Mouse (Mus musculus): ENCODE data around the gene Pth. TPM values are rescaled to one million over a fixed set of nuclear protein-coding genes. Genes with fewer than 3 reads are reported as not detected.

Gene Pth
- 3.7 TPM in 1 of 2 replicates, not detected in the other for polyA plus RNA-seq (2015; fragmentation: Nextera tagmentation; extraction: Ambion mirVana)

- Histone ChIP-seq H3K36me3 (no peaks in the 10 kb centered on the region), H3K4me1 (no peaks in the 10 kb centered on the region), H3K9me3 (replicated peaks) (no peaks in the 10 kb centered on the region), H3K27me3 (replicated peaks) (no peaks in the 10 kb centered on the region), H3K9ac (replicated peaks) (no peak within 1 kb of the TSS), H3K4me2 (no peak within 1 kb of the TSS), H3K27ac (replicated peaks) (no peak within 1 kb of the TSS), H3K4me3 (replicated peaks) (no peak within 1 kb of the TSS)
- no peak for ATAC-seq (ENCODE audit: low FRiP score)
- 89% methylated on average over 2 of the region's 2 CpGs for WGBS
Measured at GRCm38 (mm10) chr7:113388470-113388869, at the start of gene Pth. Pth (minus strand) TSS chr7:113388570.

GRCm38 (mm10) chr7:113436312-113436711 lies 47.9 kb upstream of the Pth start:
- no peak overlapping the region for H3K4me2 ChIP-seq
- no peak overlapping the region for H3K9ac ChIP-seq (replicated peaks)
- H3K4me3 ChIP-seq (replicated peaks) = no peak overlapping the region
- H3K36me3 ChIP-seq = no peaks in the 10 kb centered on the region
- H3K9me3 ChIP-seq (replicated peaks) = no peaks in the 10 kb centered on the region
- H3K4me1 ChIP-seq = no peaks in the 10 kb centered on the region
- 88% methylated on average over 10 of the region's 10 CpGs for WGBS
- no peaks in the 10 kb centered on the region for H3K27me3 ChIP-seq (replicated peaks)
- no peak overlapping the region for H3K27ac ChIP-seq (replicated peaks)
- ATAC-seq (ENCODE audit: low FRiP score) = no peak

- Histone ChIP-seq H3K4me1 (no peaks in the 10 kb centered on the region), H3K4me2 (no peak overlapping the region)
Measured at GRCm38 (mm10) chr7:113434286-113434685, 45.9 kb upstream of the Pth start.

GRCm38 (mm10) chr7:113433451-113433850 lies 45.1 kb upstream of the Pth start:
- WGBS = 89% methylated on average over 3 of the region's 3 CpGs
- H3K9me3 ChIP-seq (replicated peaks) = no peaks in the 10 kb centered on the region

More at GRCm38 (mm10) chr7:113434286-113434685, 45.9 kb upstream of the Pth start:
- Histone ChIP-seq H3K9me3 (replicated peaks) (no peaks in the 10 kb centered on the region), H3K4me3 (replicated peaks) (no peak overlapping the region), H3K36me3 (no peaks in the 10 kb centered on the region), H3K9ac (replicated peaks) (no peak overlapping the region), H3K27me3 (replicated peaks) (no peaks in the 10 kb centered on the region), H3K27ac (replicated peaks) (no peak overlapping the region)
- 26% methylated on average over 4 of the region's 4 CpGs for WGBS
- ATAC-seq (ENCODE audit: low FRiP score) = no peak

GRCm38 (mm10) chr7:113432891-113433290 lies 44.5 kb upstream of the Pth start:
- Histone ChIP-seq H3K36me3 (no peaks in the 10 kb centered on the region), H3K4me2 (no peak overlapping the region), H3K9me3 (replicated peaks) (no peaks in the 10 kb centered on the region), H3K4me1 (no peaks in the 10 kb centered on the region), H3K27ac (replicated peaks) (no peak overlapping the region), H3K27me3 (replicated peaks) (no peaks in the 10 kb centered on the region), H3K4me3 (replicated peaks) (no peak overlapping the region), H3K9ac (replicated peaks) (no peak overlapping the region)
- ATAC-seq (ENCODE audit: low FRiP score) = no peak
- 88% methylated on average over 4 of the region's 4 CpGs for WGBS

More at GRCm38 (mm10) chr7:113433451-113433850, 45.1 kb upstream of the Pth start:
- H3K27ac ChIP-seq (replicated peaks) = no peak overlapping the region
- H3K9ac ChIP-seq (replicated peaks) = no peak overlapping the region
- H3K36me3 ChIP-seq = no peaks in the 10 kb centered on the region
- no peak overlapping the region for H3K4me3 ChIP-seq (replicated peaks)
- no peaks in the 10 kb centered on the region for H3K4me1 ChIP-seq
- no peak overlapping the region for H3K4me2 ChIP-seq
- ATAC-seq (ENCODE audit: low FRiP score) = no peak
- H3K27me3 ChIP-seq (replicated peaks) = no peaks in the 10 kb centered on the region

GRCm38 (mm10) chr7:113420771-113421170 lies 32.4 kb upstream of the Pth start:
- ATAC-seq (ENCODE audit: low FRiP score) = no peak
- no peak overlapping the region for H3K27ac ChIP-seq (replicated peaks)
- no peaks in the 10 kb centered on the region for H3K4me1 ChIP-seq
- no peak overlapping the region for H3K4me2 ChIP-seq
- 95% methylated on average over 1 of the region's 1 CpGs for WGBS
- no peaks in the 10 kb centered on the region for H3K27me3 ChIP-seq (replicated peaks)
- no peak overlapping the region for H3K4me3 ChIP-seq (replicated peaks)
- H3K9me3 ChIP-seq (replicated peaks) = no peaks in the 10 kb centered on the region
- no peaks in the 10 kb centered on the region for H3K36me3 ChIP-seq
- H3K9ac ChIP-seq (replicated peaks) = no peak overlapping the region

- 50% methylated on average over 4 of the region's 4 CpGs for WGBS
- H3K9me3 ChIP-seq (replicated peaks) = no peaks in the 10 kb centered on the region
- H3K36me3 ChIP-seq = no peaks in the 10 kb centered on the region
- H3K4me1 ChIP-seq = no peaks in the 10 kb centered on the region
- H3K4me3 ChIP-seq (replicated peaks) = no peak overlapping the region
- no peak overlapping the region for H3K27ac ChIP-seq (replicated peaks)
- H3K27me3 ChIP-seq (replicated peaks) = no peaks in the 10 kb centered on the region
- H3K4me2 ChIP-seq = no peak overlapping the region
- no peak overlapping the region for H3K9ac ChIP-seq (replicated peaks)
- no peak for ATAC-seq (ENCODE audit: low FRiP score)
Measured at GRCm38 (mm10) chr7:113419070-113419782, 30.9 kb upstream of the Pth start.

- no peak overlapping the region for H3K9ac ChIP-seq (replicated peaks)
- WGBS = 100% methylated on average over 1 of the region's 1 CpGs
Measured at GRCm38 (mm10) chr7:113416536-113416935, 28.2 kb upstream of the Pth start.

GRCm38 (mm10) chr7:113415256-113415655 lies 26.9 kb upstream of the Pth start:
- no peaks in the 10 kb centered on the region for H3K4me1 ChIP-seq
- no peak overlapping the region for H3K27ac ChIP-seq (replicated peaks)
- no peaks in the 10 kb centered on the region for H3K9me3 ChIP-seq (replicated peaks)
- H3K4me2 ChIP-seq = no peak overlapping the region
- ATAC-seq (ENCODE audit: low FRiP score) = no peak
- no peaks in the 10 kb centered on the region for H3K27me3 ChIP-seq (replicated peaks)
- H3K4me3 ChIP-seq (replicated peaks) = no peak overlapping the region
- no peak overlapping the region for H3K9ac ChIP-seq (replicated peaks)
- WGBS = 87% methylated on average over 3 of the region's 3 CpGs
- H3K36me3 ChIP-seq = no peaks in the 10 kb centered on the region

More at GRCm38 (mm10) chr7:113416536-113416935, 28.2 kb upstream of the Pth start:
- Histone ChIP-seq H3K27ac (replicated peaks) (no peak overlapping the region), H3K9me3 (replicated peaks) (no peaks in the 10 kb centered on the region), H3K4me2 (no peak overlapping the region), H3K4me3 (replicated peaks) (no peak overlapping the region), H3K27me3 (replicated peaks) (no peaks in the 10 kb centered on the region), H3K4me1 (no peaks in the 10 kb centered on the region), H3K36me3 (no peaks in the 10 kb centered on the region)
- ATAC-seq (ENCODE audit: low FRiP score) = no peak

- Histone ChIP-seq H3K4me2 (no peak overlapping the region), H3K4me3 (replicated peaks) (no peak overlapping the region), H3K9ac (replicated peaks) (no peak overlapping the region), H3K9me3 (replicated peaks) (no peaks in the 10 kb centered on the region), H3K4me1 (no peaks in the 10 kb centered on the region), H3K27me3 (replicated peaks) (no peaks in the 10 kb centered on the region), H3K27ac (replicated peaks) (no peak overlapping the region), H3K36me3 (no peaks in the 10 kb centered on the region)
- ATAC-seq (ENCODE audit: low FRiP score) = no peak
- WGBS = 62% methylated on average over 5 of the region's 5 CpGs
Measured at GRCm38 (mm10) chr7:113408712-113409111, 20.3 kb upstream of the Pth start.

- H3K9ac ChIP-seq (replicated peaks) = no peak overlapping the region
- H3K4me2 ChIP-seq = no peak overlapping the region
- no peaks in the 10 kb centered on the region for H3K4me1 ChIP-seq
- H3K36me3 ChIP-seq = no peaks in the 10 kb centered on the region
- H3K4me3 ChIP-seq (replicated peaks) = no peak overlapping the region
- no peak overlapping the region for H3K27ac ChIP-seq (replicated peaks)
- no peaks in the 10 kb centered on the region for H3K27me3 ChIP-seq (replicated peaks)
- ATAC-seq (ENCODE audit: low FRiP score) = no peak
- no peaks in the 10 kb centered on the region for H3K9me3 ChIP-seq (replicated peaks)
Measured at GRCm38 (mm10) chr7:113398083-113398482, 9.7 kb upstream of the Pth start.

- no peaks in the 10 kb centered on the region for H3K9me3 ChIP-seq (replicated peaks)
Measured at GRCm38 (mm10) chr7:113396661-113397060, 8.3 kb upstream of the Pth start.

More at GRCm38 (mm10) chr7:113396661-113397060, 8.3 kb upstream of the Pth start:
- no peak overlapping the region for H3K4me3 ChIP-seq (replicated peaks)
- H3K4me1 ChIP-seq = no peaks in the 10 kb centered on the region
- no peaks in the 10 kb centered on the region for H3K27me3 ChIP-seq (replicated peaks)
- 86% methylated on average over 4 of the region's 4 CpGs for WGBS
- H3K9ac ChIP-seq (replicated peaks) = no peak overlapping the region
- ATAC-seq (ENCODE audit: low FRiP score) = no peak
- H3K36me3 ChIP-seq = no peaks in the 10 kb centered on the region
- H3K27ac ChIP-seq (replicated peaks) = no peak overlapping the region
- no peak overlapping the region for H3K4me2 ChIP-seq

All from neural tube, embryonic 15.5 days (tissue).